Mouse (Mus musculus) cerebellum, adult 2 months (tissue): ENCODE results near the gene Abca13.

Experiments
- CTCF ChIP-seq: fragments of 200-500 bp; IDR thresholded peaks from 2 replicates; pipeline ENCODE4 v1.5.1; 2011; ENCODE audit warnings: low read depth, mild to moderate bottlenecking, control low read depth, low read length, moderate library complexity, borderline replicate concordance; ENCODE audit not compliant: insufficient read depth
- POLR2A ChIP-seq: fragments of 200-500 bp; IDR thresholded peaks from 2 replicates; pipeline ENCODE4 v1.6.1; 2011; ENCODE audit warnings: low read length, control low read depth, borderline replicate concordance; ENCODE audit not compliant: insufficient read depth

GRCm38 (mm10) chr11:9647991-9648390 lies 456.2 kb downstream of the Abca13 start:
- TF ChIP-seq POLR2A (no peak), CTCF (no peak)
